Mouse (Mus musculus) frontal cortex, adult (tissue): ENCODE measurements around the gene Nipsnap2.
A peak's percentile ranks its signal among the peaks of the same experiment; 100 is the strongest.
"Not testable (repeated sequence)": the region's sequence is repeated elsewhere in the genome, so short reads cannot be mapped to it uniquely, and the experiment has no call there.

Source experiments
- ATAC-seq: cut with Nextera tagmentation; 2 replicates; pipeline ENCODE4 v1.9.2; 2017; ENCODE audit warnings: mild to moderate bottlenecking, moderate library complexity, mixed read lengths; ENCODE audit not compliant: low TSS enrichment

The Nipsnap2 gene

GRCm38 (mm10) chr5:129761865-129762540, 37.1 kb downstream of the Nipsnap2 start:
- ATAC-seq, result peak; percentile 70

- ATAC-seq, result no peak
Measured at GRCm38 (mm10) chr5:129770443-129771355, 45.8 kb downstream of the Nipsnap2 start.

GRCm38 (mm10) chr5:129772433-129772832, 47.6 kb downstream of the Nipsnap2 start:
- no peak for ATAC-seq

- ATAC-seq, result not testable (repeated sequence)
Measured at GRCm38 (mm10) chr5:129773330-129773729, 48.5 kb downstream of the Nipsnap2 start.

GRCm38 (mm10) chr5:129774661-129775060, 49.8 kb downstream of the Nipsnap2 start:
- ATAC-seq, result no peak

GRCm38 (mm10) chr5:129778348-129778995, 53.6 kb downstream of the Nipsnap2 start:
- no peak for ATAC-seq

- ATAC-seq, result peak; percentile 91
Measured at GRCm38 (mm10) chr5:129778996-129779716, 54.3 kb downstream of the Nipsnap2 start.

GRCm38 (mm10) chr5:129780131-129780530, 55.3 kb downstream of the Nipsnap2 start:
- no peak for ATAC-seq

- no peak for ATAC-seq
Measured at GRCm38 (mm10) chr5:129782211-129782610, 57.3 kb downstream of the Nipsnap2 start.

- ATAC-seq, result no peak
Measured at GRCm38 (mm10) chr5:129785235-129785870, 60.5 kb downstream of the Nipsnap2 start.

GRCm38 (mm10) chr5:129786161-129786560, 61.3 kb downstream of the Nipsnap2 start:
- no peak for ATAC-seq

GRCm38 (mm10) chr5:129786818-129787790, 62.2 kb downstream of the Nipsnap2 start, which contains the start of gene Psph:
TSS of gene Psph (minus strand) at chr5:129787449.
- peak; percentile 96 for ATAC-seq

- ATAC-seq, result no peak
Measured at GRCm38 (mm10) chr5:129787818-129788593, 63.1 kb downstream of the Nipsnap2 start.

GRCm38 (mm10) chr5:129790591-129790990, 65.7 kb downstream of the Nipsnap2 start:
- not testable (repeated sequence) for ATAC-seq
